Mouse (Mus musculus): ENCODE data around the gene Vtcn1. TPM values are rescaled to one million over a fixed set of nuclear protein-coding genes. Genes with fewer than 3 reads are reported as not detected.

The Vtcn1 gene
- 1.0 TPM for polyA plus RNA-seq (2015; fragmentation: Illumina TruSeq; extraction: RNeasy Lipid Tissue Mini Kit (QIAGEN cat#74804); ENCODE audit: insufficient read depth, low read depth, low replicate concordance)

DNA sequence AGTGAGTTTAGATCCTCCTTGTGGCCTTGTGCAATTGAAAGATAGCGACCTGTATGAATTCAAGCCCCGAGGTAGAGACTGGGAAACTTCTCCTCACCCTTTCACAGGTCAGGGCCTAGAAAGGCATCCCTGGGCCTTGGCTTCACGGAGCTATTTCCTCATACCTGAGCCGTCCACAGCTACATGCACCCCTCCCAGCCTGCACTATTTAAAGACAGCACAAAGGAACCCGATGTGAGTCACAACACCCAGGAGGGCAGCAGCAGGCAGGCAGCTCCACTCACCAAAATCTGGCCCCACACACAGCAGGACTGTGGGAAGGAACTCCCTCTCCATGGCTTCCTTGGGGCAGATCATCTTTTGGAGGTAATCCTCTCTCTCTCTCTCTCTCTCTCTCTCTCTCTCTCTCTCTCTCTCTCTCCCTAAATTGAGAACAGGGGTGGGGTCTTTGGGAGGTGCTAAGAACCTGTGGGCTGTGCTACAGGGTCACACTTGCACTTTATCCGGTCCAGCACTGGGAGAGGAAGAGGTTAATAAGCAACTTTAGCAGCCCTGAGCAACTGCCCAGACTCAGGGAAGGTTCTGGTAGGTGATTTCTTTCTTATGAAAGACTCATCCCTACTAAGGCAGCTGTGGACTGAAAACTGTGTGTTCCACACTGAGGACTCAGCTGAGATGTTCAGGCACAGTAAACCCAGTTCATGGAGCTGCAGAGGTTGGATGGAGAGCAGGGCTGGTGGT is at the start of gene Vtcn1:
TSS of gene Vtcn1 (plus strand) at position 235 of the 741 bp plus-strand sequence.

DNA sequence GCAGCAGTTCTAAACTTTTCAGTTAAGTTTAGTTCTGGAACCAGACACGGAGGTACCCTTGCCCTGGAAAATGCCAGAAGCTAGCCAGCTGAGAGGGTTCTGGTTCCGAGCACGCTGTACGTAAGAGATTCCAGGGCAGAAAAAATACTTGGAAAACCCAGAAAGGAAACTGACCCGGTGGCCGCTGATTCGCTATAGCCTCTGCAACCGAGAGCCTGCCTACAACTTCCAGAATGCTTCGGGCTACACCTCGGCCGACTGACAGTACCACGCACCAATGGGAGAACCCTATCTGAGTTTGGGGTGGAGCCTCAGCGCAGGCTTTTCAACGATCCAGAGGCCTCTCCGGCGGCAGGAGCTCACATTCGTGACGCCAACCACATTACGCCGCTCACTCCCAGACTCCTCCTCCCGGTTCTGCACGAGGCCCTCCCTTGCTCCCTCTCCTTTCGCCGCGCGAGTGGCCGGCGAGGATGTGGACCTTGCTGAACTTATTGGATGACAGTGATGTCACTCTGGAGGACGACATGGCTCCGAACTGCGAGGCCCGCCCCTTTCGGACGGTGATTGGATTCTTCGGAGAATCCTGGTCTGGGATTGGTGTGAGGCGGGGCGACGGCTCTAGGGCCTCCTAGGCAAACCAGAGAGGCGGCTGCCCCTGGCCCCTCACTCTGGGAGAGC is 96.7 kb downstream of the Vtcn1 start, which contains the start of gene Trim45:
TSS of gene Trim45 (plus strand) at position 378 of the 681 bp plus-strand sequence.

Other genes starting within 250 kb of the Vtcn1 start
- 3.8 TPM for gene Man1a2, start 140.0 kb upstream of the Vtcn1 start, polyA plus RNA-seq (2015; fragmentation: Illumina TruSeq; extraction: RNeasy Lipid Tissue Mini Kit (QIAGEN cat#74804); ENCODE audit: insufficient read depth, low read depth, low replicate concordance)
- gene Trim45, start 96.7 kb downstream of the Vtcn1 start, polyA plus RNA-seq (2015; fragmentation: Illumina TruSeq; extraction: RNeasy Lipid Tissue Mini Kit (QIAGEN cat#74804); ENCODE audit: insufficient read depth, low read depth, low replicate concordance) = 0.61 TPM
- 0.57 TPM for gene Ttf2, start 144.2 kb downstream of the Vtcn1 start, polyA plus RNA-seq (2015; fragmentation: Illumina TruSeq; extraction: RNeasy Lipid Tissue Mini Kit (QIAGEN cat#74804); ENCODE audit: insufficient read depth, low read depth, low replicate concordance)
- not detected for gene Cd101, start 204.1 kb downstream of the Vtcn1 start, polyA plus RNA-seq (2015; fragmentation: Illumina TruSeq; extraction: RNeasy Lipid Tissue Mini Kit (QIAGEN cat#74804); ENCODE audit: insufficient read depth, low read depth, low replicate concordance)